Mouse (Mus musculus) right cerebral cortex, adult 18-20 months (tissue): Measurements from ENCODE around the gene Tle4.

Experiments
- DNase-seq: peaks from one replicate; pipeline ENCODE4 v3.0.0; 2022; ENCODE audit warnings: mixed read lengths

The Tle4 gene

DNA sequence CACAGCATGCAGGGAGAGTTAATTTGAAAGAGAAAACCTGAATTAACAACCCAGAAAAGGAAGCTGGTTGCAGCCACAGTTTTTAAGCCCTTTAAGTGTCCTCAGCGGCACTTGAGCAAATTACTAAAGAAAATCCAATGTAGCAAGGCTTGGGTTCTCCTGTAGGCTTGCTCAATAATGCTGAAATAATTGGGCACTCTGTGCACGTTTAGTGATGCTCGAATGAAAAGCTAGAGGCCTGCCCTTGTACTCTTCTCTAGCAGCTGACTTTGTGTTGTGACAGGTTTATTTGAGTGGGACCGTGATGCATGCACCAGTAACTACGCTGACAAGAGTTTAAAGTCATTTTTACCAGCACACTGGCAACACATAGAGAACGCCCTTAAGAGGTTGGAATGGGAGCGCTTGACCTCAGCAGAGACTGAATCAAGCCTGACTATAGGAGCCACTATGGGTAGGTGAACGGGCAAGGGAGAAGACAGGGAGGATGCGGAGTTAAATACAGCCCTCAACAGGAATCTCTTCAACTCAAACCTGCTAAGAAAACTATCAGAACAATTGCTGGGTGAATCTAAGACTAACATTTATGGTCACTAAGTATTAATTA lies 79.3 kb downstream of the Tle4 start:
- no peak for DNase-seq

DNA sequence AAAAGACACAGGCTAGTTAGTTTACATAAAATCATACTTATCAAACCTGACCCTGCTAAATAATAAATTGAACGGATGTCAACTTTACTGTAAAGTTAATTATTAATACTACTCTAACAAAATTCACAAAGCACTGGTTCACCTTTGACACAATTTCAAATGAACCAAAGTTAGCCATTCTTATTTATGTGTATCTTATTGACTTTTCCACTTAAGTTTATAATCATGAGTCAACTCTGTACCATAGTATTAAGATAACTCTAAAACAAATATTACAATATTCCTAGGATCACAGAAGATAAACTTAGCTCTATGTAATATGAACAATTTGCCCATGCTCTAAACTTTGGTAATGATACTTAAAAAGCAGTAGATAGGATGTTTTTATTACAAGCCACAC lies 81.4 kb downstream of the Tle4 start:
- no peak for DNase-seq

DNA sequence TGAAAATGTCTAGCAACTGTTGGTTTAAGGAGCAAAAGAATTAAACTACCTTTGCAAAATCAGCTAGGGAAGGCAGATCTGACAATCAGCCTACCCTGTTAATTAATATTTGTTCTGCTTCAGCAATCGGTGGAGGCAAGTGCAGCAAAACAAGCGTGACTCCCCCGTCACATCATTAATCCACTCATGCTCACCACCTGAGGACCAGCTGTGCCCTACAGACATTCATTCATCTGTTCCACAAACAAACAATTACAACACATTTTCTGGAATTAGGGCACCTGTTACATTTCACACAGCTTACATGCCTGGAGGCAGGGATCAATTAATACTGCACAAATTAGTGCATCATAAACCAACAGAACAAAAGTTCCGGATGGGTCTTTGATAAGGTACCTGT lies 89.0 kb downstream of the Tle4 start:
- DNase-seq, result no peak

DNA sequence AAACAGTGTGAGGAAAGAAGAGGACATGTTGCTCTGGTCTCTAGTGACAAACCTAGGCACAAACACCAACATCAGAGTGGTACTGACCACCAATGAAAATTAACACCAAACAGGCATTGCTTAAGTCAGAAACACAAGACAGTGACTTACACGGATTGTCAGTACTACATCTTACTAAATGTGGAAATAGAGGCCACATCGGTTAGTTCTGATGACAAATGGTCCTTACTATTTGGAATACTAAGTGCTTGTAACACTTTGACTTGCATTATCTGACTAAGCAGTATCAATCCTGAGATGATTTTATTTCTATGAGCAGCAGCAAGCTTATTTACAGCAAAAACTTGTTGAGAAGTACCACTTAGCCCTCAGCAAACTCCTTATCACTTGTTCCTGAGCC lies 89.9 kb downstream of the Tle4 start:
- no peak for DNase-seq

DNA sequence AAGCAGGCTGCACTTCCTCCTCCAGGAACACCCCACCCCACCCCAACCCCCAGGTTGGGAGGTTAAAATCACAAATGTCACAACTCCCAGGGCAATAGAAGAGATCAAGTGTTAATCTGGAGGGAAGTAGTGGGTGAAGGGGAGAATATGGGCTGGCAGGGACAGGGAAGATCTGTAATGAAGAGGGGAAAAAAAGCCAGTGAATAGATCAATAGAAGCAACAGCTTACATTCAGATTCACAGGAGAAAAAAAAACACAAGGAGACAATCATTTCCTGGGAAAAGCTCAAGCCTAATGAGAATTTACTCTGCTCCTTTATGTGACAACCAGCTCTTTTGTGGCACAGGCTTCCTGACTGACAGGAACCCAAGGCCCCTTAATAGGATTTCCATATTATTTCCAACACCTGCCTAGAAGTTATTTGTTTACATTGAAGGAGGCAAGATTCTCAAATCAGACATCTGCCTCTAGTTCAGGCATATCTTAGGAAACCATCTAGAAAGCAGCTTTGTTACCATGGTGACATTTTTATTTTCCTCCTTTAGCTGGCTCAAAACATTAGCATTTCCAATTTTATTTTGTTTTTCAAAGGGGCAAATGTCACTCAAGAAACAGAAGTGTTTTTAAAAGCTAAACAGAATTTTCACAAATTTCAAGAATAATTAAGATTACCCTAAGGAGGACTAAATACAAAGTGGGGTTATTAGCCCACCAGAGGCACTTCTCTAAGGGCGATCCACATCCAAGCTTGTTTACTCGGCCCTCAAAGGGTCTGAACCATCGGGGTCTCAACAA lies 90.8 kb downstream of the Tle4 start:
- DNase-seq, result no peak

DNA sequence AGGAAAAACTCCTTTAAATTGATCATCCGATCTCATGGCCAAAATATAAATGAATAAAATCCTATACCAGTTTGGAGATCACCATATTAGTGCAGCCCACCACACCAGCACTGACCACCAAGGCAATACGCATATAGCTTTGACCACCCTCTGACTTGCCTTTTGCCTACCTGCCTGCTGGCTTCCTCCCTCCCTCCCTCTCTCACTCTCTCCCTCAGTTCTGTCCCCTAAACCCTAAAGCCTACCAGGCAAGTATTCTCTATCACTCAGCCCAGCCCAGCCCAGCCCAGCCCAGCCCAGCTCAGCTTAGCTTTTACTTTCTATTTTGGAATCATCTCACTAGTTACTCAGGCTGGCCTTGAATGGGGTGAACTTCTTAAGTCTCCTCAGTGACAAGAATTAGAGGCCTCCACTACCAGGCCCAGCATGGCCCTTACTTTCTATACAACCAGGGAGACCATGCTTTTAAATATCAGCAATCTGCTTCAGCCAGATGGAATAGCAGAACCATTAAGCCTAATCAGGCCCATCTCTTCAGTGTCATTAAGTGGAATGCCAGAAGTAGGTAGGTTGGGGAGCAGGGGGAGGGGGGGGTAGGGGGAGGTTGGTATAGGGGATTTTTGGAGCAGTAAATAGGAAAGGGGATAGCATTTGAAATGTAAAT lies 91.8 kb downstream of the Tle4 start:
- no peak for DNase-seq

DNA sequence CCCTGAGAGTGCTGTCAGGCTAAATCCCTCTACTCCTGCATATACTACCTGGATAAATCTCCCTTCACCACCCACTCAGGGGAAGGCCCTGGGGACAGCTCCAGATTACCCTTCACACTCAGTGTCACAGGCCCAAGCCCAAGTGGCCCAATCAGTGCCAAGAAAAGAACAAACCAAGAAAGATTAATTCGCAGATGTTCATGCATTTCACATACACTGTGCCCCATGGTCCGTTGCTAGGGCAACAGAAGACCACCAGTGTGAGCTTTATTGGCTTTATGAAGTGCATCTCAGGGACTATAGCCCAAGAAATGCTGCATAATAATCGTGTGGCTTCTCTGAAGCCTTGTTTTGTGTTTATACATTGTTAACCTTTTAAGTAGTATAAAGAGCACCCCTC lies 92.5 kb downstream of the Tle4 start:
- no peak for DNase-seq

DNA sequence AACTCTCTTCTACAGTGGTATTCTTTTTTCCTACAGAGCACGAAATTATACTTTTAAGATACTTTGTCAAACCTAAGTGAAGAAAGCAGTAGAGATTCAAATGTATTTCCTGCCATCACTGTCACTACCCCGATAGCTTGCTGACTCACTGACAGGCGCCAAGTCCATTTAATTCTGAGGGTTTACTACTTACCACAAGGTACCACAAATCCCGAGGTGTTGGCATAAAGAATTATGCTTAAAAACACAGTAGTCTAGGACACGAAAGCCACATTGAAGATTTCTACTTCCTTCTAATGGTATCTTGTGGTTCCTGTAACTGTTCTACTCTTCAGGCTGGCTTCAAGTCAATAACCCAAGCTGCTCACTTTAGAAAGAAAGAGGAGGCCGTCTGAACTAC lies 94.0 kb downstream of the Tle4 start:
- no peak for DNase-seq

DNA sequence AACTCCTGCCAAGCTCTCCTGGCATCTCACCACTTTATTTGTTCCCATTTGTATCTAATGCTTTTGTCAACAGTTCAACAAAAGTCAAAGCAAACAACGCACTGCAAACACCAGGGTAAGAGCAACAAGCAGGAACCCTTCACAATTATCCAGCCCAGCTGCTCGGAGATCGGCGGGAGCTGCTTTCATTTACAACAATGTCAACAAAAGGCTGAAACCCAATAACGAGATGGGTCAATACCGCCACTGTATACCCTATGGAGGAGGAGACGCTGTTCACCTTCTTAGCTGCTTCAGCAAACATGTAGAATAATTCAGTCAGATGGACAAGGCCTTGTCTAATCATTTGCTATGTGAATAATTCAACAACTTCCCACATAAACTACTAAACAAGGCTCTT lies 95.6 kb downstream of the Tle4 start:
- no peak for DNase-seq

DNA sequence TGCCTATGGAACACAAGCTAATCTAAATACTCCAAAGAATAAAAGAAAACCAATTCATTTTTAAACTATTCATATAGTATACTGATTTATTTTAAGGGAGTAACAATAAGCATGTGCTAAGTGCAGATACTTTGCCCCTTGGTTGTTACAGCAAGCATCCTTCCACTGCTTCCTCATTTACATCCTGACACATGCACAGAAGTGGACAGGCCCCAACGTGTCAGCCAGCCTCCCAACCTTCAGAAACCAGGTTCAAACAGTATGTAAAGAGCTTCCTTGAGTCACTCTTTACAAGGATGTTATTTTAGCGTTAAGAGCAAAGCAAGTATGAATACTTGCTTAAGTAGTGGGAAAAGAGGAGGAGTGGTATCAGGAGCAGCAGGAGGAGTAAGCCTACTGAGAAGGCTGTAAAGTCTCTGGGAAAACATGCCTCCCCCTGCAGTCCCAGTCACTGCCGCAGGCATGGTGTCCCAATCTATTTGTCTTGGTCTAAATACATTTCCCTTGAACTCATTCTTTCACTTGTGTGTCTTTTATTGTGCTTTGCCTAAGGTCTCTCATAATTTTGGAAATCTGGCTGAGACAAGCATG lies 97.9 kb downstream of the Tle4 start:
- no peak for DNase-seq

DNA sequence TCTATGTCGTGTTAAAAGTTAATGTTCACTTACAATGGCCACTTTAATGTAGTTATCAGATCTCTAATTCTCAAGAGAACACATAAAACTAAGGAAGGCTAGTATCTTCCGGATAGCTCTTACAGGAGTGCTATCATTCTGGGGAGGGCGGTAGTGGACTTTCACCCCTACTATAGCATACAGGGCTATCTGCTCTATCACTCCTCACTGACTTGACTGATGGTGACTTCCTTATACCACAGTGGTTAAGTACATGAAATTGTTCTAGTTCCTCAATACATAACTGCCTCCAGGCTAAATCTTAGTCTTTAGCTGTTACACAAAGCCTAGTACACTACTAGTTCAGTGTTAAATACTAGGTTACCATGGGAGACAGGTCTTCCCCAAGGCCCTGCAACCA lies 104.8 kb downstream of the Tle4 start:
- DNase-seq, result no peak

DNA sequence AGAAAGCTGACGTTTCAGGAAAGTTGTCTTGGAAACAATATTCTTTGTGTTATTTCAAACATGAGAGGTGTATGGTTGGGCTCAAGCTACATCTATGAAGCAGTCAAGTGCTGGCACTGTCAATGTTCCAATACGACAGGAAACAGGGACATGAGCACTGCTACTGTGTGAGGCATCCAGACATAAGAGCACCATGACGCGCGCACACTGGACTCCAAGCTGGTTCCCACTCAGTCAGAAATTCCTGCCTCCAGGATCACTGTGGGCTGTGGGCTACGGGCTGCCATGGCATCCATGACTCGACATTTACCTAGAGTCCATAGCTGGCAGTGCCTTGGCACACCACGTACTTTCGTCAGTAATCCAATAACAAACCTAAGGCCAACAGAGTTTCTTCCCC lies 110.7 kb downstream of the Tle4 start:
- DNase-seq, result no peak

DNA sequence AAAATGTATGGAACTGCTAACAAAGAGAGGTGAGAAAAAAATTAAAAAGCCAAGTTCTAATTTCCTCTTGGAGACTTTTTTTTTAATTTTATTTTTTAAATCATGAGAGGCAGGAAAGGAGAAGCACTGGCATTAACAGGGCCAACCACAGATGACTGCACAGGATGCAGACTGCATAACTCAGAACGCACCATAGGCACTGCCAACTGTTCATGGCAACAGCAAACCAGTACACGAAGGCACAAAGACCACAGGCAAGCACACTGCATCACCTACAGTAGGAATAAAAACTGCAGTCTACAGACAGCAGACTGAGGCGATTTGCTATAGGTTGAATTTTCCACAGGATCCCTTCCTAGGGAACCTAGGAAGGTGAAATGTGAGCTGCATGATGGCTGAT lies 112.7 kb downstream of the Tle4 start:
- no peak for DNase-seq

DNA sequence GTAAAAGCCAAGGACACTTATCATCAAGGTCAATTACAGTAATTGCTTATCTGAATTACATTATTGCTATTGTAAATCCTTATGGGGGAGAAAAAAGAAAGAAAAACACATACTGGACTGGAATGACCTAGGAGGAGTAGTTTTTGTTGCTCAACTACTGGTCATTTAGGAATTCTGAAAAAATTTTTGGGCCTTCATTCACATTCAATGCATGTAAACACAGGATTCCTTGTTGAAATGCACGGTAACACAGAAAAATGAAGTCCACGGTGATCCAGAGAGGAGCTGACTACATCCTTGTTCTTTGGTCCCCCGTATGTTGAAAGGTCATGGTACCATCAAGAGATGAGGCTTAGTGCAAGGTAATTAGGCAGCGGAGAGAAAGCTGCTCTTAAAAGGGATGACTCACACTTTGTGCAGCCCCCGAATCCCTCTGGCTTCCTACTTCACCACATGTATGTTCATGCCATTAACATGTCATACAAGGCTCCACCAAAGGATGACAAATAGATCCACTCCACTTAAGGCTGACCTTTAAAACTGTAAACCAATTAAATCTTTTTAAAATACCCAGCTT lies 115.2 kb downstream of the Tle4 start:
- no peak for DNase-seq

DNA sequence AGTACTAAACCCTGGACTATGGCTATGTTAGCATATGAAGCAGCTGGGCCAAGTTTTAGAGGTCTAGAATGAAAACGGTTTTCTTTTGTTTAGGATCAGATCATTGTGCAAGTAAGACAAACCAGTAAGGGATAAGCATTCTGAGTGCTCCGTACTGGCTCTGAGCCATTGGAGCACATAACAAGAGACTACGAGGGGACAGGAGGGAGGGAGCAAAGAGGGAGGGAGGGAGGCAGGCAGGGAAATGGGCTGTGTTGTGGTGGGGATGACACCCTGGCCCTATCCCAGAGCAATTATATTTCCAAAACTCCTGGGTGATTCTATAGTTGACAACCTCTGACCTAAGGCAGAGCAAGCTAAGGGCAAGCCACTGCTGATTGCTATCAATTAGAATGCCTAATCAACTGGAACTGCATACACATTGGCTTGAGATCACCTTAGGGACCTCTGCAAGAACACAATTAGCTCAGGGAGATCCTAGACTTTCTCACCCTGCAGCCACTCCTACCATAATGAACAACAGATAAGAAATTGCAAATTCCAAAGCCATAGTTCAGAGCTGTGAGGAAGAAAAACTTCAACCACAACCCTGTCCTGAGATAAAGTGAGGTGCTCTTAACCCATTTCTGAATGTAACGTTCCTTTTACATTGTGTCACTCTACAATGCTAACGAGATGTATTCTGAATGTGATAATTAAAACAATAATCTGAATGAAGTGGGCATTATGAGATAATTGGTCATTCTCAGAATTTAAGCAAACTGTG lies 115.9 kb downstream of the Tle4 start:
- DNase-seq, result no peak

DNA sequence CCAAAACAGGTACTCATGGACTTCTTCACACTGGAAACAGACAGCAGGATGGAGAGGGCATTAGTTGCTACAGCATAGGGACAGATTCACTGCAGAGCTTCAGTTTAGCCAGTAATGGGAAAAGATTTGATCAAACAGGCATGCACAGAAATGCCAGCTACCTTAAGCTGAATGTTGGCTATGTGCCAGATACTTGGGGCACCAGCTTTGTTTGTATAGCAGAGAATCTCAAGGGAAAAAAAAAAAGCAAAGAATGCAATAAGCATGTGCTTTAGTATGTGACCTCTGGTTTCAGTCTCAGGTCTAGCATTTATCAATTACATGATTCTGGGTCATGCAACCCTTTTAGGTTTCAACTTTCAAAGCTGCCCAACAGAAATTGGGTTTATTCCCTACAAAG lies 118.1 kb downstream of the Tle4 start:
- DNase-seq, result no peak

DNA sequence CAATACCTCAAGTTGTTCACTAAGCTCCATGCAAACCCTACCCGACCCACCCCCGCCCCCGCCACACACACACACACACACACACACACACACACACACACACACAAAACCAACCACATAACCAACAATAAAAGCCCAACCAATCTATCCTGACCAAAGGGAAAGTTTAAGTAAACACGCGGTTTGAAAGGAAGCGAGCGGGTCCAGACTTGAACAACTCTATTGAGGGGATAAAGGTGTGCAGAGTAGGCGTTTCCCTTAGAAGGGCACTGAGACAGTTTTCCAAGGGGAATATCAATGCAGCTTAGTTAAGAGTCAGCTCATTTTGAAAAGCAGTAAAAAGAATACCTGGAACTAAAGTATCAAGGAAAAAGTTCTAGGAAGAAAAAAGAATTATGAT lies 128.5 kb downstream of the Tle4 start:
- DNase-seq, result no peak

DNA sequence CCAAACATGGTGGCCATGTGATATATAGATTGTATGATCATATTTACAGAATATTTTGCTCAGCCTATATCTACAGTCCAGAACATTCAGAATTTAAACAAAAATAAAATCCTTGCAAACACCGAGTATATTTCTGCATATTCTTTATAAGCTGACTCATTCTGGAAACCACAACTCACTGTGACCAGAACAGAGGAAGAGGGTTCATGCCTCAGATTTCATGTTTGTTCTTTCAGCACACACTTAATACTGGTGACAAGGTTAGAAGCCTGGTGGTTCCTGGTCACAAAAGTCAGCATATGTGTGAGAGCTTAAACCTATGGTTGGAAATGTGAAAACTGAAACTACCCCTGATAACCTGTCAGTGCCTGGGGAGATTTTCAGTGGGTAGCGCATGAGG lies 129.1 kb downstream of the Tle4 start:
- no peak for DNase-seq

DNA sequence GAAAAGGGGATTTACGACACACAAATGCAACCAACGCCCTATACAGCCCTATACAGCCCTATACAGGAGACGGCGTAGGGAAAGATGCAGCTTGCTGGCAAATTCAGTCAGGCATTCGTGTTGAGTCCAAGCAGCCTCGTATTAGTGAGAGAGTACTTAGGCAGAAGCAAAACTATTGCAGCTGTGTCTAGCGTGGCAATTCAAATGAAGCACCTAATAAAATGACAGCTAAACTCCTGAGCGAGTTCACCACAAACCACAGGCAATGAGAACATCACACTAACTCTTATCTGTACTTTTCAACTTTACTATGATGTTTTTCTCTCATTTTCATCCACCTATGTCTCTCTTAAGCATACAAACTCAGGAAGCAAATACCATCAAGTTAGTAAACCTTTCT lies 131.8 kb downstream of the Tle4 start:
- no peak for DNase-seq

DNA sequence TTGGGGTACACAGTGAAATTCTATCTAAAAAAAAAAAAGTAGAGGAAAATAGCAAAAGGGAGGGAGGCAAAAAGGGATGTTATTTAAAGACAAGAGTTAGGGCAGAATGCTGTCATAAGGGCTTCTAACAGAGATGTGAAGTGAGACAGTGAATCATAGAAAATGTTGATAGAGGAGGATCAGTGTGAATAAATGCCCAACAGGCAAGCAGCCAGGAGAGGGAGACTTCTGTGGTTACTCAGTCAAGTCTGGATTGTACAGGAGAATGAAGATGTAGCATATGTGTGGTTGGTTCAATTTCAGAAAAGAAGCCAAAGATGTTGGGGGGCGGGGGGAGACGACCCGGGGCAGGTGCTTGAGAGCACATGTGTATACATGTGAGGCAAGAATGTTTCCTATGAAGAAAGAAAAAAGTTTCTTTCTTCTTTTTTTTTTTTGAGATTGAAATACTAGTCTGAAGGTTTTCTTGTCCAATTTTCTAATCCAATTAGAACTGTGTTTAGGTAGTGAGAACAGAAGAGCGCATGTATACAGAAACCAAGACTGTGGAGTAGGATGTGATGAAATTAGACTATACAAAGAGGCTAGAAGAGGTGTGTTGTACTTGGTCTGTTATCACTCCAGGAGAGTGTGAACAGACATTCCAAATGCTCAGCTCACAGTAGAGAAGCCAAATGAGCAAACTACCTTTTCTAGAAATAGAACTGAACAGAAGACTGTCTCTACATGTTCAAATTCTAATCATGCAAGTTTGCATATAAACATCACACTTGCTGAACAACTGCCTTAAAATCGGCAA lies 134.4 kb downstream of the Tle4 start:
- peak; percentile 20 for DNase-seq

DNA sequence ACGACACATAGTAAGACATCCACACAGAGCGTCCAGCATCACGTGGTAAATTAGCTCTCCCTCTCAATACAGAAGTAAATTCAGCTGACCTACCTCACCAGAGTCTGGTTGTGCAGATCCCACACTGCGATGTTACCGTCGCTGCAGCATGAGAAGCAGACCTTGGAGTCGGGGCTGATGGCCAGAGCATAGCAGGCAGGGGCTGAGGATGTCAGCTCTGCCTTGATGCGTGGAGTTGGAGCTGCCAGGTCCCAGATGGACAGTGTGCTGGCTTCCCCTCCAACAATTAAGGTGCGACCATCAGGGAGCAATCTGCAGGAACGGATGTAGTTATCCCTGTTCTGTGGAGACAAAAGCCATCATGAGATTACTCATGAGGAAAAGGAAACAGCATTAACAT lies 144.4 kb downstream of the Tle4 start:
- DNase-seq, result no peak

DNA sequence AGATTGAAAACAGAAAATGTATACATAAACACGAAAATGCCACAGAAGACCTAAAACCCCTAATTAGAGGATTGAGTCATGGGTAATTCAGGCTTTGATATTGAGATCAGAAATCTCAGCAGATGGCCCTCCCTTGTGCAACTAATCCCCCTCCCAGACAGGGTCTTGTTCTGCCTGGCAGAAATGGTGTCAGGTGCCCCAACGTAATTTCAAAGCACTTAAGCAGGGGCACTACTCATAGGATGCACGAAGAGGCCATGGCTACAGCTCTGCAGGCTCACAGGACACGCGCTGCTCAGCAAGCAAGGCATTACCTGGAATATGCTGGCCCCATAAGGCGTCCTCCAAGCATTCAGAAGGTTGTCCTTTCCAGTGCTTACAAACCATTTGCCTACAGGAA lies 146.5 kb downstream of the Tle4 start:
- no peak for DNase-seq
